Mouse (Mus musculus): ENCODE measurements around the gene Garem2. TPM values are rescaled to one million over a fixed set of nuclear protein-coding genes. Genes with fewer than 3 reads are reported as not detected.
A peak's percentile ranks its signal among the peaks of the same experiment; 100 is the strongest.

The Garem2 gene
- polyA plus RNA-seq, 1 experiment: 0.07 TPM

DNA sequence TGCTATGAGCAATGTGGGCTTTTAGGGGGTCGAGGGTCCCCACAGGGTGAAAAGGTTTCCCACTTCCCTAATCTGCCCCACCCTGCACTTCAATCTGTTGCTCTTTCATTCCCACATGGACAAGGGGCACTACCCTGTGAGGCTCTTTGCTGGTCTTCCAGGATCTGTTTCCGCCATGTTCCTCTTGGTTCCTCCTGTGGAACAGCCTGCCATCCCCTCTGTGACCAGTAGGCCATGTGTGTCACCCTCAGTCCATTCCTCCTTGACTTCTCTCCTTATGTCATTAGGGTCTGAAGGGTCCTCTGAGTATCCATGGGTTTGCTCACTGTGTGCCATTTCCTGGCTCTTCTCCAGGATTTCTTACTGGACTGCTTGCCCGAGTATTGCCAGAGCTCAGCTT, 6.8 kb downstream of the Garem2 start:
- DNase-seq (ENCODE audit: low read depth): no peak

DNA sequence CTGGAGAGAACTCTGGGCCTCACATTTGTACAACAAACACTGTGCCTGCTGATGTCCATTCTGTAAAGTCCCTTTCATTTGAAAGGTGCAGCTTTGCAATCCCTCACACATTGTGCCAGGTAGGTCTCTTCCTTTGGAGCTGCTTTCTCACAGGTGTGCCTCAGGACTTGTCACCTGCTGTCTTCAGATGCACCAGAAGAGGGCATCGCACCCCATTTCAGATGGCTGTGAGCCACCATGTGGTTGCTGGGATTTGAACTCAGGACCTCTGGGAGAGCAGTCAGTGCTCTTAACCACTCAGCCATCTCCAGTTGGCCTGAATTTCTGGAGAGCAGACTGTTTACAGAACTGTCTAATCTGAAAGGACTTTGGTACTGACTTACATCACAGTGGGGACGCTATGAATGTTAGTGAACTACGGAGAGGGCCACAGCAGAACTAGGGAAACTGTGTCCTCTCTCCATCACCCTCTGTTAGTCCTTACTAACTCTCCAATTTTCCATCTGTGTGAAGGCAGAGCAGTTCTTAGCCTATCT, 7.6 kb downstream of the Garem2 start:
- no peak for DNase-seq (ENCODE audit: low read depth)

DNA sequence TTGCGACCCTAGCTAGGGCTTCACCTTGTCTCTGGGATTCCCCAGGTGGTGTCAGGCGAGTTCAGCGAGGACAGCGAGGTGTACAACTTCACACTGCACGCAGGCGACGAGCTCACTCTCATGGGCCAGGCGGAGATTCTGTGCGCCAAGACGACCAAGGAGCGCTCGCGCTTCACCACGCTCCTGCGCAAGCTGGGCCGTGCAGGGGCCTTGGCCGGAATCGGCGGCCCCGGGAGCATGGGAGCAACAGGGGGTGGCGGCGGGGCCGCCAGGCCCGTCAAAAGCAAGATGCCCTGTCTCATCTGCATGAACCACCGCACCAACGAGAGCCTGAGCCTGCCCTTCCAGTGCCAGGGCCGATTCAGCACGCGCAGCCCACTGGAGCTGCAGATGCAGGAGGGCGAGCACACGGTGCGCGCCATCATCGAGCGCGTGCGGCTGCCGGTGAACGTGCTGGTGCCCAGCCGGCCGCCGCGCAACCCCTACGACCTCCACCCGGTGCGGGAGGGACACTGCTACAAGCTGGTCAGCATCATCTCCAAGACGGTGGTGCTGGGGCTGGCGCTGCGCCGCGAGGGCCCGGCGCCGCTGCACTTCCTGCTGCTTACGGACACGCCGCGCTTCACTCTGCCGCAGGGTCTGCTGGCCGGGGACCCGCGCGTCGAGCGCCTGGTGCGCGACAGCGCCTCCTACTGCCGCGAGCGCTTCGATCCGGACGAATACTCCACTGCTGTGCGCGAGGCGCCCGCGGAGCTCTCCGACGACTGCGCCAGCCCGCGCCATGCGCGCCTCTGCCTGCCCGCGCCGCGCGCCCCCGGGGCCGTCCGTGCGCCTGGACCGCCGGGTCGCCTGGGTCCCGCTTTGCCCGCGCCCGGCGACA, 9.2 kb downstream of the Garem2 start:
- no peak for DNase-seq (ENCODE audit: low read depth)

DNA sequence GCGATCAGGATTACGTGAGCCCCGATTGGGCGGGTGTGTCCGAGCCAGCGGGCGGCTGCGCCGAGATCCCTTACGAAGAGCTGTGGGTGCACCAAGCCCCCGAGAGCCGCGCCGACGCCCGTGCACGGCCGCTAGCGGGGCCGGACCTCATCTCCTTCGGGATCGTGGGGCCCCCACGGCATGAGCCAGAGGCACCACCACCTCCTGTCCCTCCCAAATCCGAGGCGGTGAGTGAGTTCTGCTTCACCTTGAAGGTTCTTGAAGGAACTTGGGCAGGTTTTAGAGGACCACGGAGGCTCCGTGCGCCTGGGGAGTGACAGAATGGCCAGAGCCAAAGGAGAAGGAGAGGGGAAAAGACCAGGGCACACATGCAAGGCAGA, 9.8 kb downstream of the Garem2 start:
- no peak for DNase-seq (ENCODE audit: low read depth)

DNA sequence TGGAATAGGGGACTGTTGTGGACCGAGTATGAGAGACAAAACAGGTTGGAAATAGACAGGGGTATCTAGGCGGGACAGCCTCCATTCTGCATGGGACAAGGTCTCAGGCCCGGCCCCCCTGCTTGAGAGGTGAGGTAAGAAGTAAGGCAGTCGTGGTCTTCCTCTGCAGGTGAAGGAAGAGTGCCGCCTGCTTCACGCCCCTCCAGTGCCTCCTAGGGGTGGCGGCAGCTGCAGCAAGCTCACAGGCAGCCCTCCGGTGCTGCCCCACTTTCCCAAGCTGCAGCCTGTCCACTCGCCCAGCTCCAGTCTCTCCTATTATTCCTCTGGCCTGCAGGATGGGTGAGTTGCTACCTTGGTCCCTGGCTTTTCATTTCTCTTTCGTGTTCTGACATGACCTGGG, 10.8 kb downstream of the Garem2 start:
- DNase-seq (ENCODE audit: low read depth): no peak

DNA sequence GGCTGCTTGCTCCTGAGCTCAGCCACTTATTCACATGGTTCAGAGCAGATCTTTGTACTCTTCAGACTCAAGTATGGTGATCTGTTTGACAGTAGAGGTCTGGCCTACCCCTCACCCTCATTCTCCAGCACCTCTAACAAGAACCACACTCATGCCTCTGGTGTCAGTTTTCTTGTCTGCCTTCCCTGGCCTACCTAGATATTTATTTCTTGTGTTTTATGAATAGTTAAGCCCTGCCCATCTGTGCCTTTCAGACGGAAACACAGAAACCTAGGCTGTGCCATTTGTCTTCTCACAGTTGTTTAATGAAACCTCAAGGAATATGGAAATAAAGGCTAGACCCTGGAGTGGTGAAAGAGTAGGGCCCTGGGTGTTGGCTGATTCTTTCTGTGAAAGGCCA, 13.1 kb downstream of the Garem2 start:
- no peak for DNase-seq (ENCODE audit: low read depth)

DNA sequence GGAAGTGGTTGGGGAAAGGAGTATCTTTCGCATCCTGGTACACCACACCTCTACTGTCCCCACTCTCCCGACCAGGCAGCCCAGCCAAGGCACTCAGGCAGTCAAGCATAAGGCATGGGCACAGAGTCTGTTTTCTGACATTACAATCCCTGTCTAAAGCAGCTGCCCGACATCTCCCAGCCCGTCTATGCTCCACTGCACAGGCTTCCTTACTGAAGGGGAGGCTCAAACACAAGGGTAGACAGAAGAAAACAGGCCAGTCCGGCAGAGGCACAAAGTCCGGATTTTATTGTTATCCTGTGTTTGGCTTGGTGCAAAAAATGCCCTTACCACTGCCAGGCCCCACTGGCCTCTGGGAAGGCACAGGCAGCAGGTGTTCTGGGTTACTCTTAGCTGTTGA, 14.2 kb downstream of the Garem2 start:
- no peak for DNase-seq (ENCODE audit: low read depth)

- DNase-seq (ENCODE audit: low read depth): no peak
Measured at GRCm38 (mm10) chr5:30120106-30120505, 15.1 kb downstream of the Garem2 start.

- no peak for DNase-seq (ENCODE audit: low read depth)
Measured at GRCm38 (mm10) chr5:30122481-30122880, 17.5 kb downstream of the Garem2 start.

- DNase-seq (ENCODE audit: low read depth): no peak
Measured at GRCm38 (mm10) chr5:30125587-30125986, 20.6 kb downstream of the Garem2 start.

DNA sequence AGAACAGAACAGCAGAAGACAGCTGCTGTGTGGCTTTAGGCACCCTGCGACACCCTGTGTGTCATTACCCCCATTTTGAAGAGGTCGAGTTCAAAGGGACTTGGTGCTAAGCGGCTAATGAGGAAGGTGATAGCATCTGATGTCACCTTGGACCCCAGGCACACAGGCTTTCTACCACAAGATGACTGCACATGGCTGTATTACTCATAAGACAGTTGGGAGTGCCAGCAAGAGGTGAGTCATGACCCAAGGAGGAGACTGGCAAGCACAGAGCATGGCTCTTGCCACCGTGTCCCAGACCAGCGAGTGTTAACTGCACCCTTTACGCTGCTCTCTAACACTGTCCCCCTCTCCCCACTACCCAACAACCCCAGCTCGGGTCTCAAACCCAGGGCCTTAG, 21.8 kb downstream of the Garem2 start:
- DNase-seq (ENCODE audit: low read depth): no peak

DNA sequence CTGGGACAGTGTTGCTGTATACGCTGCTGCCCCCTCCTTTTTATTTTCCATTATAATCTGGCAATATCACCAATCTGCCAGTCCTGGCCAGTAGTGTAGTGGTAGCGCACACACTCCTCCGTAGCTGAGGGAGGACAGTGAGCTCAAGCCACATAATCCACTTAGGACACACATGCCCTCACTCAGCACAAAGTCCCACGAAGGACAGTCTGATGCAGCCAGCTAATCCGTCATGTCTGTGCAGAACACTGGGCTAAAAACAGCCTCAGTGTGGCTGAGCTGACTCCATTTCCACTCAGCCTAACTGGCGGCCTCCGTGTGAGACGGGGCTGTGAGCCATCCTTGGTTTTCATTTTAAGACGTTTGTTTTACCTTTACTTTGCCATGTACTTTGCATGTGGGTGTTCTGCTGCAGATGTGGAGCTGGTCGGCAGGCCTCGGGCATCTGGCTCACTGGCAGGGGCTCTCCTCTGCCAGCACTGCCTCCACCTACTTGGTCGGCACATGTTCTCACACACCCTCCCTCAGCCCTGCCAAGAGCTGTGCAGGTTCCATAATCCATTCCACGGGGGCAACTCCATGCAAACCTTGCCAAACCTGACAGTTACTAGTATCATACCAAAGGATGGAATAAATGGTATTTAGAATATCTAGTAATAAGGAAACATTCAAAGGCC, 23.1 kb downstream of the Garem2 start:
- DNase-seq (ENCODE audit: low read depth): no peak

DNA sequence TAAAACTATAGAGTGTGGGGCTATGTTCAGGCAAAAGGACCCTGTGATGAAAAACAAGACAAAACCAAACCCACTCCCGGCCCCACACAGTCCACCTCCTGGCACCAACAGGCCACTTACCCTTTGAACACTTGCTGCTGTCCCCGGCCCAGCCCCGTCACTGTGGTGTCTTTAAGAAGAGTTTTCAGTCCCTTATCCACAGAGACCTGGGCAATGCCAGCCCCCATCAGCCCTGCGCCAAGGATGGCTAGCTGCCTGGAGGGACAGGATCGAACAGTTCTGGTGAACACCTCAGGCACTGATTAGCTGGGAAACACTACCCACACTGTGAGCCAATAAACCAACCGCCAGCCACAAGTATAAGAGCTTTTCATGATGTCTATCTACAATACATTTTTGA, 23.7 kb downstream of the Garem2 start:
- DNase-seq (ENCODE audit: low read depth): no peak

DNA sequence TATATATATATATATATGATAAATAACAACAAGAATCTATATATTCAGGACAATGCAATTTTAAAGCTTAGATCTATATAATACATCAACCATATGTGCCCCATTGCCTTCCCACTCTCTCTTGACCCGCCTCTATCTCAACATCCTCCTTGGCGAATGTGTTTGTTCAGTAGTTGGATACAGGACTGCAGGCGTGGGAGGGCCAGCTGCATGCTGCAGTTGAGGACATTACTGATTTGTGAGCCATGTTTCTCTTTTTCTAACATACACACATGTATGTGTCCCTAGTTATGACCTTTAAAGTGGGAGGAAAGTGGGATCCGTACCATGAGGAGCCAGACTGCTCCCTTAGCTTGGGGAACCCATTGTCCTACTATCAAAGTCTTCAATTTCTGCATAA, 26.3 kb downstream of the Garem2 start:
- DNase-seq (ENCODE audit: low read depth): no peak

DNA sequence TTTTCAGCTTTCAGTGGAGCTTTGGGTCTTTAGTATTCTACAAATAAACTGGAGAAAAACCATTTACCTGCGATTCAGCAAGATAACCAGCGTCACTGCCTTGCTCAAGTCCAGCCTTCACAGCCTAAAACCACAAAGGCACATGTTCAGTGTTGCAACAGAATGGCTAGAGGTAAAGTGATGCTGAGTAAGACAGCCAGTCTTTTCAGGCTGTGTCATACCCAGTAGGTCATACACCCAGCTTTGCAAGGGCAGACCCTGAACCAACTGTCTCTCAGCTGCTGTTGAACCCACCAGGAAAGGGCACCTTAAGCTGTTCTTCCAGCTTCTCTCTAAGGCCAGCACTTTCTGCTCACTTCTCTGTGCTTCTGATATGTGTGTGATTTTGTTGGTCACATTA, 27.2 kb downstream of the Garem2 start:
- DNase-seq (ENCODE audit: low read depth): no peak

DNA sequence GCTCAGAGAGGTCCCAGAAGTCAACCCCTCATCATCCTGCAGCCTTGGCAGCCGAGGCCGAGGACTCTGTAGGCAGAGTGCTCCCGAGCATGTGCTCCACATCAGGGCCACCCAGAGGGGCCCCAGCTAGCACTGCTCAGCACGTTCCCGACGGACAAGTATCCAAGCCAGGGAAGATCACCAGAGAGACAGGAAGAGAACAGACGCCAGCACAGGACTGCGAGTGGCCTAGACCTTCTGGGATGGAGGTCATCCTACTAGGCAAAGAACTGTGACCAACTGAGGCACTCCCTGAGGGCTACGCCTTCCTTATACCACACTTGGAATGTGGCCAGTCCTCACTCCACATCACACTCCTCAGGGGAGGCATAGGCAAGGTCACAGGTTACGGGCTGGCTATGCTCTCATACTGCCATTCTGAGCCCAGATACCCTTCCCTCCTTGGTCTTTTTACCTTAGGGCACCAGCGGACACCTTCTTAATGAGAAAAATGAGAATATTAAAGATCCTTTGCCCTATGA, 30.8 kb downstream of the Garem2 start:
- no peak for DNase-seq (ENCODE audit: low read depth)

DNA sequence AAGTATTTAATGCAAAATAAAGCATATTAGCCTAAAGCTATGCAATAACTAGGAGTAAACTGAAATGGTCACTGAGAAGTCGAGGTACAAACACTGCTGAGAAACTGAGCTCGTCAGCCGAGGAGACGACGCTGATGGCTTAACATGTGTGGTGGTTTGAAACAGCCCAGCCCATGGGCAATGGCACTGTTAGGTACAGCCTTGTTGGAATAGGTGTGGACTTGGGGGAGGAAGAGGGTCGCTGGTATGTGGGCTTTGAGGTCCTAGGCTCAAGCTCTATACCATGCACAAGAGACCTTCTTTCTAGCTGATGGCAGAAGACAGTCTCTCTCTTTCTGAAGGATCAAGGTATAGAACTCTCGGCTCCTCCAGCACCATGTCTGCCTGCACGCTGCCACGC, 32.3 kb downstream of the Garem2 start:
- DNase-seq (ENCODE audit: low read depth): no peak

DNA sequence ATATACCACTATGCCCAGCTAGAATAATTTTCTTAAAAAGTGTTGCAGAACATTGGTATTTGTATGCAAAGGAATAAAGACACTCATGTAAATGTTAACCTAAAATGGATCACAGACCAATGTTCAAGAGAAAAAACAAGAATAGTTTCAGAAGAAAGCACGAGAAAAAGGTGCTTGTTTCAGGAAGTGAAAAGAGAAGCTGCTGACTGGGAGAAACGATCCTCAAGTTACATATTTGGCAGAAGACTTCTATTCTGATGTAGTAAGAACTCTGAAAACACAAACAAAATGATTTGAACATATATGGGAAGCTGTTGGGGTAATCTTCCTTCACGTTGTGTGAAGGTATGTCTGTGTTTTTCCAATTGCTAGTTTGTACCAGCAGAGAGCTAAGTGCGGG, 33.2 kb downstream of the Garem2 start:
- DNase-seq (ENCODE audit: low read depth): no peak

DNA sequence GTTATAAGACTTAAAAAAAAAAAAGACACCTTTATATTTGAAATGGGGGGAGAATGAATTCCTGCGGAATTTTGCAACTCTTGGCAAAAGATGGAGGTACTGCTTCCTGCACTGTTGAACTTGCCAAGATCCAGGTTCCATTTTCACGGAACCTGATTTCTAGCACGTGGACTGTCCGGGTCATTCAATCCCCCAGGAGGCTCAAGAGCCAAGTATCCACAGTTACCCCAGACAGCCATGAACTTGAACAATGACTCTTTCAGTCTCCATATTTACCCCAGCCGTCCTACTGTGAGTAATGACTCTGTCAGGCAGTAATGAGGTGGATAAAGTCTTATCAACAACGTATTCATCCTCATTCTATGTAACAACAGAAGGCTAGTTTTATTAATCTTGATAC, 41.6 kb downstream of the Garem2 start:
- DNase-seq (ENCODE audit: low read depth): no peak

- DNase-seq (ENCODE audit: low read depth): no peak
Measured at GRCm38 (mm10) chr5:30148133-30148920, 43.4 kb downstream of the Garem2 start.

DNA sequence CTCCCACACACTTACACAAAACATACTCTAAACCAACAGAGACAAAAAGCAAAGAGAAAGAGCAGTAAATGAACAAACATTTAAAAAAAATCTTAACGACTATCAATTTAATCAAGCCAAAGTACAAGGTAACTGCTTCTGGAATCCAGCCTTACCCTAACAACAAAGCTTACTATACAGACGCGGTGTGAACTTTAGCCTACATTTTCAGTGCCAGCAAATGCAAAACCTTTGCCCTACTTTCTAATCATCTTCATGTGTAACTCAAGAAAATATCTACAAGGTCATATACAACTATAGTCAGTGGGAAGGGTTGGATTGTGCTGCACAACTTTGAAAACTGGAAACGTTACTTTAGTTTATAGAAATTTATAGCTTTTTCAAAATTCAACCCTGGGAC, 47.0 kb downstream of the Garem2 start:
- peak; percentile 81 for DNase-seq (ENCODE audit: low read depth)

- DNase-seq (ENCODE audit: low read depth): no peak
Measured at GRCm38 (mm10) chr5:30152413-30152812, 47.5 kb downstream of the Garem2 start.

All from gonadal fat pad, adult 2 months (tissue).